Mouse (Mus musculus) forebrain, embryonic 10.5 days (tissue): ENCODE measurements at regions not wholly inside any gene's neighbourhood (a gene's known extent, or its start where the extent isn't known, plus 50 kb on each side); places are given as distances from the start of the nearest gene placed in this dataset.

ENCODE experiments used
- DNase-seq: peaks from one replicate; pipeline ENCODE4 v3.0.0-alpha.2; 2017; ENCODE audit warnings: low spot score; ENCODE audit errors: extremely low spot score
- H3K27ac ChIP-seq: fragments of 300-500 bp; sonication (generic); 2 replicates; pipeline ENCODE4 v1.5.1; 2016; ENCODE audit warnings: mild to moderate bottlenecking
- H3K27me3 ChIP-seq: fragments of 300-500 bp; sonication (generic); 2 replicates; pipeline ENCODE4 v1.6.1; 2016; ENCODE audit warnings: mild to moderate bottlenecking; ENCODE audit not compliant: poor library complexity, severe bottlenecking
- H3K36me3 ChIP-seq: fragments of 300-500 bp; sonication (generic); replicated peaks from 2 replicates; pipeline ENCODE4 v1.6.1; 2016; ENCODE audit warnings: mild to moderate bottlenecking, moderate library complexity
- H3K4me1 ChIP-seq: fragments of 300-500 bp; sonication (generic); 2 replicates; pipeline ENCODE4 v1.6.1; 2016
- H3K4me3 ChIP-seq: fragments of 300-500 bp; sonication (generic); 2 replicates; pipeline ENCODE4 v1.5.1; 2016; ENCODE audit warnings: mild to moderate bottlenecking, moderate library complexity
- H3K9me3 ChIP-seq: fragments of 300-500 bp; sonication (generic); 2 replicates; pipeline ENCODE4 v1.6.1; 2016; ENCODE audit warnings: mild to moderate bottlenecking, moderate library complexity
- WGBS: fragments of 180-500 bp; shearing (Covaris S2); methylation state at CpG from one replicate; pipeline ENCODE4 v1.1.7; 2016; 5-methylcytosine and 5-hydroxymethylcytosine counted together

- no peak for DNase-seq
These were observed 406.6 kb upstream of the Cldn34d start for GRCm38 (mm10) chrX:77009336-77009735.

GRCm38 (mm10) chrX:77013890-77014289, 411.2 kb upstream of the Cldn34d start:
- no peaks in the 10 kb centered on the region for H3K36me3 ChIP-seq
- H3K27ac ChIP-seq = no peak overlapping the region
- H3K4me3 ChIP-seq = no peak overlapping the region
- H3K9me3 ChIP-seq = no peaks in the 10 kb centered on the region
- peaks cover 3% of the 10 kb centered on the region; the same call in 1 of the 2 replicates for H3K4me1 ChIP-seq
- H3K27me3 ChIP-seq = no peaks in the 10 kb centered on the region
- WGBS = 80% methylated on average over 1 of the region's 1 CpGs
- no peak for DNase-seq

More at GRCm38 (mm10) chrX:77009336-77009735, 406.6 kb upstream of the Cldn34d start:
- H3K27me3 ChIP-seq = no peaks in the 10 kb centered on the region
- no peaks in the 10 kb centered on the region for H3K9me3 ChIP-seq
- no peaks in the 10 kb centered on the region for H3K36me3 ChIP-seq
- H3K27ac ChIP-seq = no peak overlapping the region
- 17% methylated on average over 2 of the region's 2 CpGs for WGBS
- peaks cover 3% of the 10 kb centered on the region; the same call in 1 of the 2 replicates for H3K4me1 ChIP-seq
- no peak overlapping the region for H3K4me3 ChIP-seq

- WGBS = 51% methylated on average over 5 of the region's 5 CpGs
- Histone ChIP-seq H3K36me3 (no peaks in the 10 kb centered on the region), H3K27ac (no peak overlapping the region), H3K4me3 (no peak overlapping the region), H3K4me1 (peaks cover 15% of the 10 kb centered on the region; the same call in 1 of the 2 replicates), H3K27me3 (no peaks in the 10 kb centered on the region), H3K9me3 (no peaks in the 10 kb centered on the region)
- DNase-seq = peak; percentile 62
These were observed 448.0 kb upstream of the Cldn34d start for GRCm38 (mm10) chrX:77050401-77051381.

GRCm38 (mm10) chrX:77052036-77052435, 449.3 kb upstream of the Cldn34d start:
- no peaks in the 10 kb centered on the region for H3K36me3 ChIP-seq
- no peak overlapping the region for H3K27ac ChIP-seq
- no peak overlapping the region for H3K4me3 ChIP-seq
- DNase-seq = no peak
- no peaks in the 10 kb centered on the region for H3K9me3 ChIP-seq
- peaks cover 15% of the 10 kb centered on the region; the same call in 1 of the 2 replicates for H3K4me1 ChIP-seq
- 73% methylated on average over 1 of the region's 1 CpGs for WGBS
- no peaks in the 10 kb centered on the region for H3K27me3 ChIP-seq

- H3K36me3 ChIP-seq = no peaks in the 10 kb centered on the region
- H3K4me3 ChIP-seq = no peak overlapping the region
- H3K27ac ChIP-seq = no peak overlapping the region
- no peaks in the 10 kb centered on the region for H3K27me3 ChIP-seq
- no peaks in the 10 kb centered on the region for H3K4me1 ChIP-seq
- H3K9me3 ChIP-seq = no peaks in the 10 kb centered on the region
- no peak for DNase-seq
- WGBS = 94% methylated on average over 4 of the region's 4 CpGs
These were observed 431.0 kb upstream of the Tbl1x start for GRCm38 (mm10) chrX:77079776-77080175.

GRCm38 (mm10) chrX:77082716-77083115, 428.1 kb upstream of the Tbl1x start:
- no peak overlapping the region for H3K27ac ChIP-seq
- no peak overlapping the region for H3K4me3 ChIP-seq
- WGBS = 90% methylated on average over 1 of the region's 1 CpGs
- no peak for DNase-seq
- no peaks in the 10 kb centered on the region for H3K36me3 ChIP-seq
- no peaks in the 10 kb centered on the region for H3K27me3 ChIP-seq
- H3K4me1 ChIP-seq = no peaks in the 10 kb centered on the region
- no peaks in the 10 kb centered on the region for H3K9me3 ChIP-seq

GRCm38 (mm10) chrX:77121761-77122160, 389.1 kb upstream of the Tbl1x start:
- Histone ChIP-seq H3K9me3 (no peaks in the 10 kb centered on the region), H3K36me3 (no peaks in the 10 kb centered on the region), H3K4me3 (no peak overlapping the region), H3K4me1 (no peaks in the 10 kb centered on the region), H3K27ac (no peak overlapping the region), H3K27me3 (no peaks in the 10 kb centered on the region)
- WGBS = 70% methylated on average over 2 of the region's 2 CpGs
- DNase-seq = no peak
